Mouse (Mus musculus) embryo, embryonic 10.5 days (tissue): Measurements from ENCODE around the gene Kcnj8.
A peak's percentile ranks its signal among the peaks of the same experiment; 100 is the strongest.

Experiments used
- DNase-seq: peaks from one replicate; pipeline ENCODE4 v3.0.0-alpha.2; 2015; ENCODE audit warnings: low spot score

Gene Kcnj8

GRCm38 (mm10) chr6:142571055-142571618 is at the start of gene Kcnj8:
Gene Kcnj8 (minus strand): TSS chr6:142571614.
- DNase-seq: peak; percentile 71

- no peak for DNase-seq
These were observed 45.2 kb upstream of the Kcnj8 start for GRCm38 (mm10) chr6:142616659-142617058.

GRCm38 (mm10) chr6:142614324-142614723 is 42.9 kb upstream of the Kcnj8 start:
- DNase-seq: no peak

GRCm38 (mm10) chr6:142612366-142612765 is 41.0 kb upstream of the Kcnj8 start:
- no peak for DNase-seq

GRCm38 (mm10) chr6:142609401-142610373 is 38.3 kb upstream of the Kcnj8 start:
- DNase-seq: peak; percentile 29

- DNase-seq: no peak
These were observed 35.7 kb upstream of the Kcnj8 start for GRCm38 (mm10) chr6:142607080-142607479.

- no peak for DNase-seq
These were observed 31.4 kb upstream of the Kcnj8 start for GRCm38 (mm10) chr6:142602772-142603171.

GRCm38 (mm10) chr6:142578831-142579230 is 7.4 kb upstream of the Kcnj8 start:
- DNase-seq: no peak

- no peak for DNase-seq
These were observed 6.4 kb upstream of the Kcnj8 start for GRCm38 (mm10) chr6:142577801-142578200.

- no peak for DNase-seq
These were observed 1.5 kb upstream of the Kcnj8 start for GRCm38 (mm10) chr6:142572876-142573275.

- peak; percentile 46 for DNase-seq
These were observed 381 bp upstream of the Kcnj8 start for GRCm38 (mm10) chr6:142571629-142572360.

- DNase-seq: peak; percentile 35
These were observed 1.2 kb downstream of the Kcnj8 start for GRCm38 (mm10) chr6:142570046-142570770.

GRCm38 (mm10) chr6:142568713-142569357 is 2.6 kb downstream of the Kcnj8 start:
- peak; percentile 23 for DNase-seq

GRCm38 (mm10) chr6:142567452-142567851 is 4.0 kb downstream of the Kcnj8 start:
- DNase-seq: peak; percentile 35

- no peak for DNase-seq
These were observed 6.7 kb downstream of the Kcnj8 start for GRCm38 (mm10) chr6:142564746-142565145.

- no peak for DNase-seq
These were observed 10.3 kb downstream of the Kcnj8 start for GRCm38 (mm10) chr6:142561151-142561550.

- DNase-seq: no peak
These were observed 12.4 kb downstream of the Kcnj8 start for GRCm38 (mm10) chr6:142558772-142559679.

- DNase-seq: peak; percentile 19
These were observed 13.3 kb downstream of the Kcnj8 start for GRCm38 (mm10) chr6:142558076-142558475.

- no peak for DNase-seq
These were observed 15.4 kb downstream of the Kcnj8 start for GRCm38 (mm10) chr6:142555988-142556387.

GRCm38 (mm10) chr6:142551482-142551881 is 19.9 kb downstream of the Kcnj8 start:
- no peak for DNase-seq
